Mouse (Mus musculus) c-Kit-negative CD71-positive TER-119-positive erythroid progenitor cells, embryonic 14.5 days (primary cell): Measurements from ENCODE around the gene Trub2.

ENCODE experiments used
- DNase-seq: peaks from one replicate; pipeline ENCODE4 v3.0.0-alpha.2; 2013; ENCODE audit warnings: low read depth, low spot score

The Trub2 gene

GRCm38 (mm10) chr2:29724664-29725365 lies 63.5 kb downstream of the Trub2 start:
- DNase-seq: no peak

GRCm38 (mm10) chr2:29723132-29723531 lies 65.2 kb downstream of the Trub2 start:
- no peak for DNase-seq

GRCm38 (mm10) chr2:29718581-29718980 lies 69.7 kb downstream of the Trub2 start:
- no peak for DNase-seq

- no peak for DNase-seq
These were observed 71.6 kb downstream of the Trub2 start for GRCm38 (mm10) chr2:29716691-29717090.

- no peak for DNase-seq
These were observed 72.2 kb downstream of the Trub2 start for GRCm38 (mm10) chr2:29716143-29716542.

- no peak for DNase-seq
These were observed 74.2 kb downstream of the Trub2 start for GRCm38 (mm10) chr2:29714127-29714526.

DNA sequence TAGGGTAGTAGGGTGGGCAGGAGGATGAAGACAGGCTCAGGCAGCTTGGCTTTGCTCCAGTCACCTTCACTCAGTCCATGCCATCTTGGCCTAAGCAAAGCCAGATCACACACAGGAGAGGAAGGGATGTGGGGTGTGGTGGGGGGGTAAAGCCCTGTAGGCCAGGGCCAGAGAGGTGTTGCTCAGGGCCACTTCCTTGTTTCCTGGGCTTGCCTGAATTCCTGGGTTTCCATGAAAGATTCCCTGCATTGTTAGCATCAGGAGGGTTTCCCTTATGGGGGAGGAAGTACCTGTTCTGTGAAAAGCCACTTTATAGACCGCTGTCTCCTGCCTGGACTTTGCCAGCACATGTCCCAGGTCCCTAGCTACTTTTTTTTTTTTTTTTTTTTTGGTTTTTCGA lies 74.8 kb downstream of the Trub2 start:
- no peak for DNase-seq

DNA sequence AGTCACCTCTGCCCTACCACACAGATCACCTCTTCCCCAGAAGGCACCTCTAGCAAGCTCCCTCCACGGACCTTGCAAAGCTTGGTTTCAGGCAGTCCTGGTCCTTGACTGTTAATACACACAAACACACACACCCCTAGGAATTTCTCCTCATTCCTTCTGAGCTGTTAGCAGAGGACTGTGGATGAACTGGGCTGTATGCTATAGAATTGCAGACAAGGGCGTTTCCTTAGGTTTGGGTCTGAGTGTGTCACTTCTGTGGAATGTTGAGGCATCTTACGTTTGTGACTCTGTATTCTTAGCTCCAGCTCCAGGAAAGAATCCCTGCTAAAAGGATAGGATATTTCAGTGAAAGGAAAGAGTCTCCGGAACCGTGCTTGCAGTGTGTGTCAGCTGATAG lies 76.4 kb downstream of the Trub2 start:
- no peak for DNase-seq
